Mouse (Mus musculus) neutrophil, adult 5-6 weeks (primary cell): ENCODE measurements around the gene Mvb12a. TPM values are rescaled to one million over a fixed set of nuclear protein-coding genes. Genes with fewer than 3 reads are reported as not detected.
A peak's percentile ranks its signal among the peaks of the same experiment; 100 is the strongest.

ENCODE experiments used
- ATAC-seq: fragments of 151-379, 151-347 bp; 2 replicates; pipeline ENCODE4 v1.8.0; 2017; ENCODE audit warnings: mild to moderate bottlenecking, moderate TSS enrichment; ENCODE audit not compliant: insufficient number of reproducible peaks, poor library complexity, low FRiP score, severe bottlenecking; ENCODE audit errors: extremely low read depth
- total RNA-seq: library from RNA; stranded (forward); fragments of 200-1000 nt; gene quantifications from 2 replicates; pipeline ENCODE4 v1.2.3, GENCODE M21; 2017

The Mvb12a gene
- total RNA-seq, 1 experiment from 2014 or later: 35.4 TPM

DNA sequence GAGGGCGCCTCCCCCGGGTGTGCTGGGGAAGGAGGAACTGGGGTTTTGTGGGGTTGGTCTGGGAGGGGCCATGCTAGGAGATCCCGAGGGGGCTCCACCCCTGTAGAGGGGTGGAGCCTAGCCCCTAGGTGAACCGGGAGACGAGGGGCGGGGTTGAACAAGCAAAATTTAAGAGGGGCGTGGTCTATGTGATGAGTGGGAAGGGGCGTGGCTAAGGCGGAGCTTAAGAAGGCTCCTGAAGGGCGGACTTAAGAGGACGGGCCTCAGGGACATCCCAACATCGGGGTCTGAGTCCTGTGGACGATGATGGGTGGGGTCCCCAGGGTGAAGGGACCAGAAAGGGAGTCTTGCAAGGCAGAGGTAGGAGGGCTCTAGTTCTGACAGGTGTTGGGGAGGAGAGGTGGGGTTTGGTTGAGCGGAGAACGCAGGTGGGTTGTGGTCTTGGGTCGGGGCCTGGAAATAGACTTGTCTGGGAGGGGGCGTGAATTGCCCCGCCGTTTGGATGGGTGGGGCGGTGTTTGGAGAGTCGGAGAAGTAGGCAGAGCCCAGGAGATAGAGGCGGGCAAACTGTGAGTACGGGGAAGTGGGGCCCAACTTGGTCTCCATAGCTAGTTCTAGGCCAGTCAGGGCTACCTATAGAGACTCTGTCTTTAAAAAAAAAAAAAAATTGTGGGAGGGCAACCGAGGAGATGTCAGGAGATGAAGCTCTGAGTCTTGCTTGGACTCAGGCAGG is 16.4 kb downstream of the Mvb12a start:
- ATAC-seq: peak; percentile 21

DNA sequence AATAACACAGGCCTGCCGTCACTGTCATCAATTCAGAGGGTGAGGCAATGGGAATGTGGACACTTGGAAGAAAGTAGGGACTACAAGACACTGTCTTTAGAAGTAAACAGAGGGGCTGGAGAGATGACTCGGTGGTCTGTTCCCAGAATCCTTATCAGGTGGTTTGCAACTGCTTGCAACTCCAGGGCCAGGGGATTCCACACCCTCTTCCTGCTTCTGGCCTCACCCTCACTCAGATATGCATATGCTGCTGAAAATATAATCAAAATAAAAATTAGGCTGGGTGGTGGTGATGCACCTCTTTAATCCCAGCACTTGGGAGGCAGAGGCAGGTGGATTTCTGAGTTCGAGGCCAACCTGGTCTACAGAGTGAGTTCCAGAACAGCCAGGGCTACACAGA is 17.3 kb downstream of the Mvb12a start:
- no peak for ATAC-seq

DNA sequence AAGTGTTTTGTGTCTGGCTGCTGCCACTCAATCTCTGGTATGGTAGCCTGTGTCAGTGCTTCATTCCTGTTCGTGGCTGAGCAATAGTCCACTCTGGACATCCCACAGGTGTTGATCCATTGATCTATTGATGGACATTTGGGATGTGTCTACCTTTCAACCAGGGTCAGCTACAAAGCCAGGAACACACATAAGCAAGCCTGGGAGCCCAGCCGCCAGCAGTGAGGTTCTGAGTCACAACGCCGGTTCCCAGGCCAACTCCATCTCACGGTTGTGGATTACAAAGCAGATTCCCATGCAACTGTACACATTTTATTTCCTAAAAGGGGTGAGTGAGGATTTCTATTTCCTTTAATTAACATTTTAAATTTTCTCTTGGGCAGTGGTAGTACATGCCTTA is 18.0 kb downstream of the Mvb12a start:
- no peak for ATAC-seq

- ATAC-seq: peak; percentile 56
These were observed 18.7 kb downstream of the Mvb12a start for GRCm38 (mm10) chr8:71561401-71561800.

DNA sequence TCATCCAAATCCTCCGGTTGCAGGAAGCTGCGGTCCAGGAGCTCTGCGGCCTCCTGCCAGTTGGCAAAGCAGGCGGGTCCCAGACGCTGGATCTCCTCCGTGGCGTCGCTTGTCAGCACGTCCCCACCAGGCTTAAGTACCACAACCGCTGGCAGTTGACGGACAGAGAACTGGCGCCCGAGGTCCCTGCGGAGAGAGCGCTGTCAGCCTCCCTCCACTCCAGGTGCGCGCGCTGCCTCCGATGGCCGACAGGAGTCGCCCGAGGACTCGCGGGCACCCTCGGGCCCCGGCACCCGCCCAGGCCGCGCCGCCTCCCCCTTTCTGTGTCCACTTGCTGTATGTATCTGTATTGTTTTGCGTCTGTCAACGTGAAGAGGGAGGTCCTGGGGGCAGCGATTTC is 20.0 kb downstream of the Mvb12a start:
- ATAC-seq: peak; percentile 62

GRCm38 (mm10) chr8:71563992-71564391 is 21.3 kb downstream of the Mvb12a start:
- no peak for ATAC-seq

- ATAC-seq: no peak
These were observed 23.8 kb downstream of the Mvb12a start, which contains the start of gene Nxnl1 for GRCm38 (mm10) chr8:71566501-71566900. Gene Nxnl1, minus strand, starts transcription at chr8:71566601.

GRCm38 (mm10) chr8:71567587-71567986 is 24.9 kb downstream of the Mvb12a start:
- no peak for ATAC-seq

DNA sequence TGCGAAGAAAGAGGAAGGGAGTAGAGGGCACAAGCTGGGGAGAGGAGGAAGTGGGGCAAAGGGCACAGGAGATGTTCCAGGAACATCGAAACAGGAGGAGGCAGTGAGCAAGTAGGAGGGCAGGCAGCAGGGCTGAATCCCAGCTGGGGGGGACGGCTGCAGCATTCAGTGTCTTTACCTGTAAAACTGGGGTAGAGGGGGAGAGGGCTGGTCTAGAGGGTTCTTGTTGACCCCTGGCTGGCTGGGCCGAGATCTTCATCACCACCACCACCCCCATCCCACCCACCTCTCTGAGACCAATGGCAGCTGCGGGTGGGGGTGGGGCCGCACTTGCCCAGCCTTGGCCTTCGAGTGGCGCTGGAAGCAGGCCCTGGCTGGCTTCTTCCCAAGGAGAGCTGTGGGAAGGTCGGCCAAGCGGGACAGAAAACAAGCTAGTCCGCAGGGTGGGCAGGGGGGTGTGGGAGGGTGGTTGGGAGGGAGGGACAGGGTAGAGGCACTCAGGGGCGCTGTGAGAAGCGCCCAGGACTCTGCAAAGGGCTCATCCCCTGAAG is 25.7 kb downstream of the Mvb12a start, which contains the start of gene Slc27a1:
TSS of gene Slc27a1 (plus strand) at position 496 of the 551 bp plus-strand sequence.
- no peak for ATAC-seq

DNA sequence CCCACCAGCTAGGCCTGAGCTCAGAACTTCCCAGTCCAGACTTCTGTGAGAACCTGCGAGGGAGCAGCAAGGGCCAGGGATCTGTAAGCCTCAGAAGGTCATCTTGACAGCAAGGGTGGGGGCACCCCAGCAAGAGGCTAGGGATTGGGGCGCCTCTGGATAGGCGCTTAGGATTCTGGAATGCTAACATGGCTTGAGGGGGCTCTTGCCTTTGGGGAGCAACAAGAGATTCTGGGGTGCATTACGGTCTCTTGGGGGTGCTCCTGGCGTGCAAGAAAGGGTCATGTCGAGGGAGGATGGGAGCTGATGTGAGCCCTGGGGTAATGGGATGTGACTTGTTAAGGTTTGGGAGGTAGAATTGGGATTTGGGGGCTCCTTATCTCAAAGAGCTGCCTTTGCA is 26.2 kb downstream of the Mvb12a start:
- no peak for ATAC-seq

DNA sequence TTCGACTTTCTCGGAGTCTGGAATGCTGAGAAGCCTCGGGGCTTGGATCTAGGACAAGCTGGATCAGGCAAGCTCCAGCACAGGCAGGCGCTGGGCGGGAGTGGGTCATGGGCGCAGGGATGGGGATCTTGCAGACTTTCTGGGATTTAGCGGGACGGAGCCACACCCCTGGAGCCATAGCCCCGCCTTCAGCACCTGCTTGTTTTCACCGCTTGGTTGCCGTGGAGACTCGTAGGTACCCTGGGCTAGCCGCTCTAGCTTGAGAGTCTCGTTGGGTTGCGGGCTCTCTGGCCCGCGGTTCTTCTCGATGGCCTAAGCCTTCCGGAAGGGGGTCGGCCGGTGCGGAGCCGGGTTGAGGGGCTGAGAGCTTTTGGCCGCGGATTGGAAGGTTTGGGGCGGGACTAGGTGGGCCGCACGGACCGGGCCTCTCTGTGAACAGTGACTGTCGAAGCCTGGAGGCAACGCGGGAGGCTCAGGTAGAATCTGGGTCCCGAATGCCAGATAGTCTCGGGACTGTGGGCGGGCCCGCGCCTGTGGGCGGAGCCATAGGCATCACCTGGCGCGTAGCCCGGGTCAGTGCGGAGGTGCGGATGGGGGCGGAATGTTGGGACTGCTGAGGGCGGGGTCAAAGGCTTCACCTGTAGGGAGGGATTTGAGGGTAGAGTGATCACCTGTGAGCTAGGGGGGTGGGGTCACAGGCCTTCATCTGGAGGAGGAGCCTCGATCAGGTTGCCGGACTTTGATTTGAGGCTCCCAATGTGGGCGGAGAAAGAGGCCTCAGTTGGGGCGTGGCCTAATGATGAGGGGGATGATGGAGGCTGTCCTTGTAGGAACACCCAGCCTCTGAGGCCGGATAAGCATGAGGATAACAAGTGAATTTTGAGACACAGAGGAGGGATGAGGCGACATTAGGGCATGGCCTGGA is 26.9 kb downstream of the Mvb12a start:
- peak; percentile 48 for ATAC-seq

DNA sequence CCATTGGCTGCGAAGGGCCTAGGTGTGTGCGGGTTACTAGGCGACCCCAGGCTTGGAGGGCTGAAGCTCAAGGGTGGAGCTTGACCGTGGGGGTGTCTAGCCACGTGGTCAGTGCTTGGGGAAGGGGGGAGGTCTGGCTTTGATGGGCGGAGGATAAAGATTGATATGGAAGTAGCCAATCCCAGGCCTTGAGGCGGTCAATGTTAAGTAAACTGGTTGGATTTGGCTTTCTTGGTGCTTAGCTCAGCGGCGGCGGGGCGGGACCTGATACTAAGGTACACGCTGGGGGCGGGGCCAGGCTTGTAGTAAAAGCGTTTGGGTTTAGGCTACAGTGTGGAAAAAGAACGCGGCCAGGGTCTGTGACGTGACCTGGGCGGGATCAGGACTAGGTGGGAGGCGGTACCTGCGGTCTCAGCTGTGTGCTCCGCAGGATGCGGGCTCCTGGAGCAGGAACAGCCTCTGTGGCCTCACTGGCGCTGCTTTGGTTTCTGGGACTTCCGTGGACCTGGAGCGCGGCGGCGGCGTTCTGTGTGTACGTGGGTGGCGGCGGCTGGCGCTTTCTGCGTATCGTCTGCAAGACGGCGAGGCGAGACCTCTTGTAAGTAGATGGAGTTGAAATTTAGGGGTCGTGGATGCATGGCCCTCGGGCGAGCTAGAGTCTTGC is 27.7 kb downstream of the Mvb12a start:
- peak; percentile 61 for ATAC-seq

- ATAC-seq: no peak
These were observed 29.4 kb downstream of the Mvb12a start for GRCm38 (mm10) chr8:71572077-71572476.

DNA sequence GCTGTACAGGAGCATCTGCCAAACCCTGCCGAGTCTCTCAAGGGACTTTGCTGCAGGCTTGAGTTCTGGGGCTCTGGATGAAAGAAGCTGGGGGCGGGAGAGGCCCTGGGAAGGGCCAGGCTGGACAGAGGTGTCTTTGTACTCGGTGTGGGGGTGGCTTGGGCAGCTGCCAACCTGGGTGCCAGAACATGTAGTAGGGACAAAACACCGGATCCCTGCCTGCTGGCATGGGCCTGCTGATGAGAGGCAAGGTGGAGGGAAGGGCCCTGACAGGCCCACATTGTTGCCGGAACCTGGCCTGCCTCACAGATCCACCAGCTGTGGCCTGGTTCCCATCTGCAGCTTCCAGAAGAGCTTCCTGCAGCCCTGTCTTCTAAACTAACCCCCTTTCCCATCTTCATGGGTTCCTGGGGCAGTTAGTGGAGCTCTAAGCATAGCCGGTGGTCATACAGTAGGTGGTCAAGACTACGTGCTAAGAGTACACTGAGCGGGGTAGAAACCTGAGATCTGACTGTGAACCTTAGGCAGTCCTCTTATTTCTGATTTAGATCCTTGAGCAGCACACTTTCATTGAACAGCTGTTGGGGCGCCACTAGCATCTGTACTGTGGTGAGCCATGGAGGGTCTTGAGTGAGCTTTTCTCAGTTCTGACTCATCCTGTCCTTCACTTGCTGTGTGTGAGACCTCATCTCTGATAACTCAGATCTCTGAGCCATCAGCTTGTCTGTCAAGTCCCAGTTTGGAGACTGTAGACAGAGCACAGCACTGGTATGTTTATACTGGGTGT is 30.3 kb downstream of the Mvb12a start:
- ATAC-seq: no peak

DNA sequence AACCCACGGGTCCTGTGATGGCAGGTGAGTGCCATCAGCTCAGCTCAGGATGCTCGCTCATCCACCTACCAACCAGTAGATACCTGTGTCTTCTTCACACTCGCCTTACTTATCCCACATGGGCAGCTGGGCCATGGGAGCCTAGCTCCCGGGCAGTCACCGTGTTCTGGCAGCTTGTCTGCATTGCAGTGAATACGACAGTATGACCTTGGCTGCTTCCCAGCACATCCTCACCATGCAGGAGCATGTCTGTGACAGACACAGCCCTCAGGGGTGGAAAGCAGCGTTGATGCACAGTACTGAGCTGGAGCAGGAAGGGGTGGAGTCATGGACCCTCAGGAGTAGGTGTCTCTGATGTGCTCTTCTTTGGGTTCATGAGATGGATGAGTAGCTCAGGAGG is 31.7 kb downstream of the Mvb12a start:
- ATAC-seq: no peak

DNA sequence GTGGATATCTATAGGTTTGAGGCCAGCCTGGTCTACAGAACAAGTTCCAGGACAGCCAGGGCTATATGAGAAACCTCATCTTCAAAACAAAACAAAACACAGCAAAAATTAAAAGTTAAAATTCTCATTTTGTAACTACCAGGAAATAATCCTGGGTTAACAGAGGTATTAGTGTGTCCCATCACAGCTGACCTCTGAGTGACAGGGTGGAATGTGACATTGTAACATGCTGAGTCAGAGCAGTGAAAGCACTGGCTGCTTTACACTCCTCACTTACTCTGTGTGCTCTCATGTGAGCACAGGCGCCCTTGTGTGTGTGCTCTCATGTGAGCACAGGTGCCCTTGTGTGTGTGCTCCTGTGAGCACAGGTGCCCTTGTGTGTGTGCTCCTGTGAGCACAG is 32.3 kb downstream of the Mvb12a start:
- ATAC-seq: no peak

- no peak for ATAC-seq
These were observed 35.2 kb downstream of the Mvb12a start for GRCm38 (mm10) chr8:71577856-71578387.

- no peak for ATAC-seq
These were observed 36.3 kb downstream of the Mvb12a start for GRCm38 (mm10) chr8:71579009-71579408.
